Mouse (Mus musculus) embryonic facial prominence, embryonic 13.5 days (tissue): Measurements from ENCODE around the gene Ift81. TPM values are rescaled to one million over a fixed set of nuclear protein-coding genes. Genes with fewer than 3 reads are reported as not detected.

Experiments
- ATAC-seq: fragments of 200-750 bp; cut with Nextera tagmentation; 2 replicates; pipeline ENCODE4 v1.8.0; 2017; ENCODE audit warnings: low read depth; ENCODE audit not compliant: insufficient number of reproducible peaks, insufficient read depth, low FRiP score, low TSS enrichment
- H3K27ac ChIP-seq: fragments of 300-500 bp; sonication (generic); 2 replicates; pipeline ENCODE4 v1.5.1; 2015; ENCODE audit warnings: moderate library complexity, mild to moderate bottlenecking, inconsistent platforms
- H3K27me3 ChIP-seq: fragments of 300-500 bp; sonication (generic); 2 replicates; pipeline ENCODE4 v1.6.1; 2015; ENCODE audit warnings: mild to moderate bottlenecking, inconsistent platforms
- H3K36me3 ChIP-seq: fragments of 300-500 bp; sonication (generic); 2 replicates; pipeline ENCODE4 v1.6.1; 2015; ENCODE audit warnings: mild to moderate bottlenecking, inconsistent platforms
- H3K4me1 ChIP-seq: fragments of 300-500 bp; sonication (generic); 2 replicates; pipeline ENCODE4 v1.6.1; 2015; ENCODE audit warnings: inconsistent platforms
- H3K4me2 ChIP-seq: fragments of 300-500 bp; sonication (generic); 2 replicates; pipeline ENCODE4 v1.6.1; 2015; ENCODE audit warnings: moderate library complexity, mild to moderate bottlenecking, inconsistent platforms
- H3K4me3 ChIP-seq: fragments of 300-500 bp; sonication (generic); 2 replicates; pipeline ENCODE4 v1.5.1; 2015; ENCODE audit warnings: mild to moderate bottlenecking, inconsistent platforms
- H3K9ac ChIP-seq: fragments of 300-500 bp; sonication (generic); 2 replicates; pipeline ENCODE4 v1.6.1; 2015; ENCODE audit warnings: mild to moderate bottlenecking, inconsistent platforms
- H3K9me3 ChIP-seq: fragments of 300-500 bp; sonication (generic); 2 replicates; pipeline ENCODE4 v1.6.1; 2016; ENCODE audit warnings: inconsistent platforms
- WGBS: fragments of 180-500 bp; shearing (Covaris S2); methylation state at CpG from one replicate; pipeline ENCODE4 v1.1.7; 2015; ENCODE audit warnings: mixed read lengths; 5-methylcytosine and 5-hydroxymethylcytosine counted together
- polyA plus RNA-seq: library from polyadenylated mRNA; unstranded; fragments of >200 nt; fragmentation: Nextera tagmentation; extraction: Ambion mirVana; gene quantifications from 2 replicates; pipeline ENCODE4 v1.2.1, GENCODE M21; 2015

Gene Ift81
- polyA plus RNA-seq, 1 experiment from 2014 or later = 49.9 TPM

GRCm38 (mm10) chr5:122624952-122625479, 10.7 kb upstream of the Ift81 start:
- Histone ChIP-seq H3K36me3 (no peaks in the 10 kb centered on the region), H3K27ac (no peak overlapping the region), H3K9ac (no peak overlapping the region), H3K9me3 (no peaks in the 10 kb centered on the region), H3K4me2 (no peak overlapping the region), H3K27me3 (no peaks in the 10 kb centered on the region), H3K4me1 (peaks cover 26% of the 10 kb centered on the region), H3K4me3 (no peak overlapping the region)
- ATAC-seq = no peak
- 87% methylated on average over 11 of the region's 11 CpGs for WGBS

GRCm38 (mm10) chr5:122623861-122624260, 9.5 kb upstream of the Ift81 start:
- Histone ChIP-seq H3K27me3 (no peaks in the 10 kb centered on the region), H3K27ac (no peak overlapping the region), H3K9ac (no peak overlapping the region), H3K36me3 (no peaks in the 10 kb centered on the region), H3K4me1 (peaks cover 26% of the 10 kb centered on the region), H3K4me2 (no peak overlapping the region), H3K9me3 (no peaks in the 10 kb centered on the region), H3K4me3 (no peak overlapping the region)
- no peak for ATAC-seq
- WGBS = 82% methylated on average over 9 of the region's 9 CpGs

GRCm38 (mm10) chr5:122622526-122622925, 8.2 kb upstream of the Ift81 start:
- H3K9me3 ChIP-seq = no peaks in the 10 kb centered on the region
- no peak overlapping the region for H3K4me2 ChIP-seq
- no peak for ATAC-seq
- no peaks in the 10 kb centered on the region for H3K36me3 ChIP-seq
- no peaks in the 10 kb centered on the region for H3K27me3 ChIP-seq
- H3K9ac ChIP-seq = no peak overlapping the region
- no peak overlapping the region for H3K4me3 ChIP-seq
- H3K4me1 ChIP-seq = peaks cover 36% of the 10 kb centered on the region
- H3K27ac ChIP-seq = peak overlapping the region; percentile 82
- 89% methylated on average over 5 of the region's 5 CpGs for WGBS

GRCm38 (mm10) chr5:122621376-122621886, 7.1 kb upstream of the Ift81 start:
- WGBS = 7% methylated on average over 7 of the region's 7 CpGs

GRCm38 (mm10) chr5:122619686-122620296, 5.5 kb upstream of the Ift81 start:
- no peak for ATAC-seq
- Histone ChIP-seq H3K36me3 (no peaks in the 10 kb centered on the region), H3K9ac (no peak overlapping the region), H3K27ac (no peak overlapping the region), H3K9me3 (no peaks in the 10 kb centered on the region), H3K4me2 (no peak overlapping the region), H3K27me3 (no peaks in the 10 kb centered on the region), H3K4me1 (peaks cover 36% of the 10 kb centered on the region), H3K4me3 (no peak overlapping the region)
- WGBS = 78% methylated on average over 9 of the region's 9 CpGs

More at GRCm38 (mm10) chr5:122621376-122621886, 7.1 kb upstream of the Ift81 start:
- H3K27me3 ChIP-seq = no peaks in the 10 kb centered on the region
- H3K4me2 ChIP-seq = no peak overlapping the region
- no peak overlapping the region for H3K9ac ChIP-seq
- no peak overlapping the region for H3K4me3 ChIP-seq
- peaks cover 36% of the 10 kb centered on the region for H3K4me1 ChIP-seq
- peak; percentile 78; the same call in 1 of the 2 replicates for ATAC-seq
- no peaks in the 10 kb centered on the region for H3K36me3 ChIP-seq
- H3K9me3 ChIP-seq = no peaks in the 10 kb centered on the region
- H3K27ac ChIP-seq = peak overlapping the region; percentile 82

- 56% methylated on average over 5 of the region's 5 CpGs for WGBS
- no peaks in the 10 kb centered on the region for H3K36me3 ChIP-seq
- H3K27me3 ChIP-seq = no peaks in the 10 kb centered on the region
- no peak overlapping the region for H3K4me3 ChIP-seq
- no peak overlapping the region for H3K27ac ChIP-seq
- no peaks in the 10 kb centered on the region for H3K9me3 ChIP-seq
- no peak overlapping the region for H3K9ac ChIP-seq
- H3K4me1 ChIP-seq = peaks cover 28% of the 10 kb centered on the region
- no peak for ATAC-seq
- H3K4me2 ChIP-seq = no peak overlapping the region
These were observed 3.4 kb upstream of the Ift81 start for GRCm38 (mm10) chr5:122617718-122618117.

- Histone ChIP-seq H3K27me3 (no peaks in the 10 kb centered on the region), H3K9me3 (no peaks in the 10 kb centered on the region), H3K9ac (no peak overlapping the region), H3K4me2 (peak overlapping the region; percentile 16; the same call in 1 of the 2 replicates), H3K36me3 (peaks cover 24% of the 10 kb centered on the region), H3K27ac (peak overlapping the region; percentile 63), H3K4me1 (peaks cover 16% of the 10 kb centered on the region), H3K4me3 (no peak overlapping the region)
- ATAC-seq = no peak
- 24% methylated on average over 5 of the region's 5 CpGs for WGBS
These were observed 2.7 kb downstream of the Ift81 start for GRCm38 (mm10) chr5:122611651-122612050.

GRCm38 (mm10) chr5:122604894-122605293, 9.4 kb downstream of the Ift81 start:
- H3K9me3 ChIP-seq = no peaks in the 10 kb centered on the region
- H3K4me3 ChIP-seq = no peak overlapping the region
- no peak for ATAC-seq
- H3K27me3 ChIP-seq = no peaks in the 10 kb centered on the region
- 85% methylated on average over 2 of the region's 2 CpGs for WGBS
- H3K36me3 ChIP-seq = peaks cover 66% of the 10 kb centered on the region
- H3K4me1 ChIP-seq = no peaks in the 10 kb centered on the region
- no peak overlapping the region for H3K9ac ChIP-seq
- no peak overlapping the region for H3K27ac ChIP-seq
- H3K4me2 ChIP-seq = no peak overlapping the region

- Histone ChIP-seq H3K27me3 (no peaks in the 10 kb centered on the region), H3K27ac (no peak overlapping the region), H3K4me1 (no peaks in the 10 kb centered on the region), H3K9ac (no peak overlapping the region), H3K36me3 (peaks cover 73% of the 10 kb centered on the region), H3K4me2 (no peak overlapping the region), H3K9me3 (no peaks in the 10 kb centered on the region), H3K4me3 (no peak overlapping the region)
- WGBS = 81% methylated on average over 11 of the region's 11 CpGs
- ATAC-seq = no peak
These were observed 12.1 kb downstream of the Ift81 start for GRCm38 (mm10) chr5:122602233-122602632.

- no peaks in the 10 kb centered on the region for H3K4me1 ChIP-seq
- no peak for ATAC-seq
- H3K9me3 ChIP-seq = no peaks in the 10 kb centered on the region
- H3K27ac ChIP-seq = no peak overlapping the region
- H3K27me3 ChIP-seq = no peaks in the 10 kb centered on the region
- no peak overlapping the region for H3K9ac ChIP-seq
- no peak overlapping the region for H3K4me3 ChIP-seq
- 88% methylated on average over 4 of the region's 4 CpGs for WGBS
- no peak overlapping the region for H3K4me2 ChIP-seq
- peaks cover 59% of the 10 kb centered on the region for H3K36me3 ChIP-seq
These were observed 18.8 kb downstream of the Ift81 start for GRCm38 (mm10) chr5:122595470-122595869.

- WGBS = 80% methylated on average over 4 of the region's 4 CpGs
- Histone ChIP-seq H3K9ac (no peak overlapping the region), H3K27ac (no peak overlapping the region), H3K36me3 (peaks cover 37% of the 10 kb centered on the region), H3K4me3 (no peak overlapping the region), H3K27me3 (no peaks in the 10 kb centered on the region), H3K4me2 (no peak overlapping the region), H3K4me1 (no peaks in the 10 kb centered on the region), H3K9me3 (no peaks in the 10 kb centered on the region)
- no peak for ATAC-seq
These were observed 24.4 kb downstream of the Ift81 start for GRCm38 (mm10) chr5:122589891-122590290.

GRCm38 (mm10) chr5:122585546-122585945, 28.8 kb downstream of the Ift81 start:
- Histone ChIP-seq H3K27ac (no peak overlapping the region), H3K4me3 (no peak overlapping the region), H3K4me2 (no peak overlapping the region), H3K36me3 (peaks cover 30% of the 10 kb centered on the region), H3K27me3 (no peaks in the 10 kb centered on the region), H3K4me1 (no peaks in the 10 kb centered on the region), H3K9ac (no peak overlapping the region), H3K9me3 (peaks cover 3% of the 10 kb centered on the region; the same call in 1 of the 2 replicates)
- 83% methylated on average over 9 of the region's 9 CpGs for WGBS
- no peak for ATAC-seq
